Mouse (Mus musculus) embryonic facial prominence, embryonic 14.5 days (tissue): ENCODE measurements around the gene Nle1. TPM values are rescaled to one million over a fixed set of nuclear protein-coding genes. Genes with fewer than 3 reads are reported as not detected.
"Not testable (repeated sequence)": the region's sequence is repeated elsewhere in the genome, so short reads cannot be mapped to it uniquely, and the experiment has no call there.

Experiments used
- ATAC-seq: fragments of 200-750 bp; cut with Nextera tagmentation; 2 replicates; pipeline ENCODE4 v1.8.0; 2017; ENCODE audit warnings: low read depth, moderate number of reproducible peaks, moderate TSS enrichment
- DNase-seq: peaks from one replicate; pipeline ENCODE4 v3.0.0-alpha.2; 2015; ENCODE audit warnings: low spot score
- H3K27ac ChIP-seq: fragments of 300-500 bp; sonication (generic); replicated peaks from 2 replicates; pipeline ENCODE4 v1.5.1; 2014; ENCODE audit warnings: low read depth, mild to moderate bottlenecking, low read length, moderate library complexity
- H3K27me3 ChIP-seq: fragments of 300-500 bp; sonication (generic); replicated peaks from 2 replicates; pipeline ENCODE4 v1.6.1; 2014; ENCODE audit warnings: low read length; ENCODE audit not compliant: control insufficient read depth, insufficient read depth
- H3K36me3 ChIP-seq: fragments of 300-500 bp; sonication (generic); 2 replicates; pipeline ENCODE4 v1.6.1; 2014; ENCODE audit warnings: low read length, mixed read lengths; ENCODE audit not compliant: control insufficient read depth, insufficient read depth
- H3K4me1 ChIP-seq: fragments of 300-500 bp; sonication (generic); 2 replicates; pipeline ENCODE4 v1.6.1; 2014; ENCODE audit warnings: antibody characterized with exemption, low read length; ENCODE audit not compliant: control insufficient read depth, insufficient read depth
- H3K4me2 ChIP-seq: fragments of 300-500 bp; sonication (generic); 2 replicates; pipeline ENCODE4 v1.6.1; 2014; ENCODE audit warnings: low read depth, mild to moderate bottlenecking, low read length, moderate library complexity, mixed read lengths
- H3K4me3 ChIP-seq: fragments of 300-500 bp; sonication (generic); 2 replicates; pipeline ENCODE4 v1.5.1; 2014; ENCODE audit warnings: low read depth, mild to moderate bottlenecking, low read length
- H3K9ac ChIP-seq: fragments of 300-500 bp; sonication (generic); 2 replicates; pipeline ENCODE4 v1.6.1; 2014; ENCODE audit warnings: low read depth, mild to moderate bottlenecking, low read length, moderate library complexity, mixed read lengths
- H3K9me3 ChIP-seq: fragments of 300-500 bp; sonication (generic); 2 replicates; pipeline ENCODE4 v1.6.1; 2016; ENCODE audit warnings: low read length; ENCODE audit not compliant: control insufficient read depth
- WGBS: fragments of 180-500 bp; shearing (Covaris S2); extraction: QIAGEN DNeasy Blood & Tissue Kit; methylation state at CpG from one replicate; pipeline ENCODE4 v1.1.7; 2014; 5-methylcytosine and 5-hydroxymethylcytosine counted together
- polyA plus RNA-seq: library from polyadenylated mRNA; unstranded; fragments of >200 nt; fragmentation: Nextera tagmentation; extraction: Ambion mirVana; gene quantifications from 2 replicates; pipeline ENCODE4 v1.2.1, GENCODE M21; 2014

The Nle1 gene
- polyA plus RNA-seq, 1 experiment from 2014 or later, result 24.3 TPM

GRCm38 (mm10) chr11:82947457-82947856 lies 39.2 kb upstream of the Nle1 start:
- 43% methylated on average over 4 of the region's 4 CpGs for WGBS
- Histone ChIP-seq H3K4me2 (no peak overlapping the region), H3K9me3 (no peaks in the 10 kb centered on the region), H3K27ac (no peak overlapping the region), H3K36me3 (no peaks in the 10 kb centered on the region), H3K4me1 (no peaks in the 10 kb centered on the region), H3K27me3 (peaks cover 28% of the 10 kb centered on the region), H3K9ac (no peak overlapping the region), H3K4me3 (no peak overlapping the region)
- ATAC-seq (no peak), DNase-seq (no peak)

DNA sequence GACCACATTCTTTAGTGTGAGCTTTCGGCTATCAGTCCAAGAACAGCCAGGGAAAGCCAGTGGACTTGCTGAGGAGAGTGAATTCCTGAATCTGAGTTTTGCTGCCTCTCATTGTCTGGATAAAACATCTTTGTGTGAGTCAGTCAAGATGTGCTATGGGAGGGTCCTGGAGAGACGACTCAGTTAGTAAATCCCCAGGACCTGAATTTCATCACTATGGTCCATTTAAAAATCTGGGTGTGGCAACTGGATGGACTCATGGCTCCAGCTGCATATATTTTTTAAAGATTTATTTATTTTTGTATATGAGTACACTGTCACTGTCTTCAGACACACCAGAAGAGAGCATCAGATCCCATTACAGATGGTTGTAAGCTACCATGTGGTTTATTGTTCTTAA lies 37.4 kb upstream of the Nle1 start:
- ATAC-seq, result no peak
- Histone ChIP-seq H3K4me2 (no peak overlapping the region), H3K27me3 (peaks cover 11% of the 10 kb centered on the region), H3K36me3 (no peaks in the 10 kb centered on the region), H3K9ac (no peak overlapping the region), H3K4me1 (no peaks in the 10 kb centered on the region), H3K4me3 (no peak overlapping the region), H3K9me3 (no peaks in the 10 kb centered on the region), H3K27ac (no peak overlapping the region)
- 61% methylated on average over 2 of the region's 2 CpGs for WGBS
- no peak for DNase-seq

DNA sequence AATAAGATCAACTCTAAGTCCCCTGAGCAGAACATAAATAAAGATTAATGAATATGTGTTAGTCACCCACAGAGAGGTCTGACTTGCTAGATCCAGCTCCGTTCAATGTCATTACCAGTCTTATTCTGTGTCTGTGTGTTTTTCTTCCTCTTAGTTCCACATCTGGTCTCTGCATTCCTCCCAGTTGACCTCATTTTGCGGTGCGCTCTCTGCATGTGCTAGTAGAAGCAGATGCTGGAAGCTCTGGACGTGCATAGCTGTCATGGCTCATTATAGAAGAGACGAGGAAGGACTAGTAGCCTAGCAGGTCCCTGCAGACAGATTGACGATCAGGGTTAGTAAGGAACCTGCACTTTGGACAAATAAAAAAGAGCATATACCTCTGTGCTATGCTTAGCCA lies 35.1 kb upstream of the Nle1 start:
- Histone ChIP-seq H3K27me3 (peaks cover 11% of the 10 kb centered on the region; the same call in 1 of the 2 replicates), H3K36me3 (no peaks in the 10 kb centered on the region), H3K27ac (no peak overlapping the region), H3K4me1 (no peaks in the 10 kb centered on the region), H3K4me2 (no peak overlapping the region), H3K4me3 (no peak overlapping the region), H3K9me3 (no peaks in the 10 kb centered on the region), H3K9ac (no peak overlapping the region)
- ATAC-seq, result no peak
- peak; percentile 35 for DNase-seq
- WGBS, result 21% methylated on average over 6 of the region's 6 CpGs

GRCm38 (mm10) chr11:82933186-82933585 lies 25.0 kb upstream of the Nle1 start:
- no peaks in the 10 kb centered on the region for H3K9me3 ChIP-seq
- H3K27me3 ChIP-seq, result peaks cover 62% of the 10 kb centered on the region
- peaks cover 5% of the 10 kb centered on the region; the same call in 1 of the 2 replicates for H3K4me1 ChIP-seq
- WGBS, result 2% methylated on average over 8 of the region's 29 CpGs
- H3K27ac ChIP-seq, result no peak overlapping the region
- no peaks in the 10 kb centered on the region for H3K36me3 ChIP-seq
- ATAC-seq (no peak), DNase-seq (no peak)
- H3K4me3 ChIP-seq, result peak overlapping the region; percentile 49
- peak overlapping the region; percentile 92 for H3K4me2 ChIP-seq
- H3K9ac ChIP-seq, result peak overlapping the region; percentile 55

DNA sequence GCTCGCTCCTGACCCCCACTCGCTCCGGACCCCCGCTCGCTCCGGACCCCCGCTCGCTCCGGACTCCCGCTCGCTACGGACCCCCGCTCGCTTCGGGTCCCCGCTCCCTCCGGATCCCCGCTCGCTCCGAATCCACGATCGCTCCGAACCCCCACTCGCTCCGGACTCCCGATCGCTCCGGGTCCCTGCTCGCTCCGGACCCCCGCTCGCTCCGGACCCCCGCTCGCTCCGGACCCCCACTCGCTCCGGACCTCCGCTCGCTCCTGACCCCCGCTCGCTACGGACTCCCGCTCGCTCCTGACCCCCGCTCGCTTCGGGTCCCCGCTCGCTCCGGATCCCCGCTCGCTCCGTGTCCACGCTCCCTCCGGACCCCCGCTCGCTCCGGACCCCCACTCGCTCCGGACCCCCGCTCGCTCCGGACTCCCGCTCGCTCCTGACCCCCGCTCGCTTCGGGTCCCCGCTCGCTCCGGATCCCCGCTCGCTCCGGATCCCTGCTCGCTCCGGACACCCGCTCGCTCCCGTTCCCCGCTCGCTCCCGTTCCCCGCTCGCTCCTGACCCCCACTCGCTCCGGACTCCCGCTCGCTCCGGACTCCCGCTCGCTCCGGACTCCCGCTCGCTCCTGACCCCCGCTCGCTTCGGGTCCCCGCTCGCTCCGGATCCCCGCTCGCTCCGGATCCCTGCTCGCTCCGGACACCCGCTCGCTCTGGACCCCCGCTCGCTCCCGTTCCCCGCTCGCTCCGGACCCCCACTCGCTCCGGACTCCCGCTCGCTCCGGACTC lies 23.6 kb upstream of the Nle1 start:
- H3K4me3 ChIP-seq, result peak overlapping the region; percentile 49
- H3K4me1 ChIP-seq, H3K9me3 ChIP-seq, H3K27ac ChIP-seq, DNase-seq, ATAC-seq, H3K36me3 ChIP-seq: not testable (repeated sequence)
- H3K9ac ChIP-seq, result peak overlapping the region; percentile 58
- peak overlapping the region; percentile 92 for H3K4me2 ChIP-seq
- WGBS, result 1% methylated on average over 56 of the region's 119 CpGs
- peaks cover 62% of the 10 kb centered on the region for H3K27me3 ChIP-seq

DNA sequence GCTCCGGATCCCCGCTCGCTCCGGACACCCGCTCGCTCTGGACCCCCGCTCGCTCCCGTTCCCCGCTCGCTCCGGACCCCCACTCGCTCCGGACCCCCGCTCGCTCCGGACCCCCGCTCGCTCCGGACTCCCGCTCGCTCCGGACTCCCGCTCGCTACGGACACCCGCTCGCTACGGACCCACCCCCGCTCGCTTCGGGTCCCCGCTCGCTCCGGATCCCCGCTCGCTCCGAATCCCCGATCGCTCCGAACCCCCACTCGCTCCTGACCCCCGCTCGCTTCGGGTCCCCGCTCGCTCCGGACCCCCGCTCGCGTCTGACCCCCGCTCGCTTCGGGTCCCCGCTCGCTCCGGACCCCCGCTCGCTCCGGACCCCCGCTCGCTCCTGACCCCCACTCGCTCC lies 22.9 kb upstream of the Nle1 start:
- ATAC-seq, DNase-seq, H3K9me3 ChIP-seq, H3K4me1 ChIP-seq, H3K36me3 ChIP-seq, H3K27ac ChIP-seq: not testable (repeated sequence)
- Histone ChIP-seq H3K9ac (peak overlapping the region; percentile 58), H3K27me3 (peaks cover 58% of the 10 kb centered on the region), H3K4me3 (peak overlapping the region; percentile 49), H3K4me2 (peak overlapping the region; percentile 92)
- WGBS, result 1% methylated on average over 17 of the region's 63 CpGs

GRCm38 (mm10) chr11:82930391-82930955 lies 22.3 kb upstream of the Nle1 start:
- Histone ChIP-seq H3K4me3 (peak overlapping the region; percentile 49), H3K27me3 (peaks cover 51% of the 10 kb centered on the region), H3K9ac (peak overlapping the region; percentile 37; the same call in 1 of the 2 replicates), H3K4me2 (peak overlapping the region; percentile 92)
- H3K4me1 ChIP-seq, H3K9me3 ChIP-seq, H3K36me3 ChIP-seq, ATAC-seq, H3K27ac ChIP-seq, DNase-seq: not testable (repeated sequence)
- 1% methylated on average over 53 of the region's 85 CpGs for WGBS

DNA sequence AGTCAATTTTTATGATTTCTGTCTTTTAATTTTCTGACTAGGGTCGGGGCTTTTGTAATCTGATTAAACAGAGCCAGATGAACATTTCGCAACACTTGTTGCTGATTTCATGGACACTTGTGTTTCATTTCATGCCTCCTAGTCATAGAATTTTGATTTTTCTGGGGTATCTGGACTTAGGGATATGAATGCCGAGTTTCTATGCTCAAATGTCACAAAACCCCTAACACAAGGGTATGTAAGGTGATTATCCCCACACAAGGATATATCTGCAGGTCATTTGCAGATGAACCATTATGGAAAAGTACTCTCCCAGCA lies 21.4 kb upstream of the Nle1 start:
- Histone ChIP-seq H3K9me3 (no peaks in the 10 kb centered on the region), H3K4me1 (peaks cover 5% of the 10 kb centered on the region; the same call in 1 of the 2 replicates), H3K36me3 (no peaks in the 10 kb centered on the region), H3K4me2 (peak overlapping the region; percentile 92; the same call in 1 of the 2 replicates), H3K4me3 (no peak overlapping the region; the same call in 1 of the 2 replicates), H3K27me3 (peaks cover 45% of the 10 kb centered on the region), H3K9ac (no peak overlapping the region), H3K27ac (no peak overlapping the region)
- WGBS, result 32% methylated on average over 3 of the region's 3 CpGs
- ATAC-seq, result no peak
- no peak for DNase-seq
